Mouse (Mus musculus): Measurements from ENCODE around the gene Phlda2.

DNA sequence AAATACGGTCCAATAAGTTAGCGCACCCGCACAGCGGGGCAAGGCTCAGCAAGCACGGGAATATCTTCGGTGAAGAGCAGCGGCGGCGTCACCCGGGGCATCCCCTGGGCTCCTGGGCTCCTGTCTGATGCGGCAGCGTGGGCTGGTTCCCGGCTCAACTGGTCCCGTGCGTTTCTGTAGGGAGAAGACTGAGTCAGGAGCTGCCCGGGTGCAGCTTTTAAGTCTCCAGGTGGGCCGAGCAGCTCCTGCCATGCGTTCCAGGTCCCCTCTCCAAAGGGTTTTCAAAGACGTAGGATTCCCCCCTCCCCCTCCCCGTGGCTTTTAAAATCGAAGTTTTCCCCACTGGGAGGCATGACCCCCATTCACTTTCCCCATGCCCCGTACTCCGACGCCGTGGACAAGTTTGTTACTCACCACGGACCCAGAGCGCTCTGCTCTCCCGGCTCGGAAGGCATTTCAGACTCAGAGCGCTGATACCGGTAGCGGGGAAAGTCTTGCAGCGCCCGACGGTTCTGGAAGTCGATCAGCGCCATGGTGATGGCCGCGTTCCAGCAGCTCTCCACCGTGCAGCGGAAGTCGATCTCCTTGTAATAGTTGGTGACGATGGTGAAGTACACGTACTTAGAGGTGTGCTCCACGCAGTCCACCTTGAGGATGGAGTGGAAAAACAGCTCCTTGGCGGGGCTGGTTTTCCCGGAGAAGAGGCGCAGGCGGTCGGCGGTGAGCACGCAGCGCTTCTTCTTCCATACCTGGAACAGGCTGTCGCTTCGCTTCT is 1.1 kb downstream of the Phlda2 start:
- TF ChIP-seq CTCF (IDR thresholded peaks at IDR 0.05; ENCODE audit: low read depth) (no peak), EP300 (IDR thresholded peaks at IDR 0.05; ENCODE audit: low read depth) (no peak)
